Mouse (Mus musculus) spleen, adult 2 months (tissue): ENCODE measurements around the gene Samm50.

Experiments used
- CTCF ChIP-seq: fragments of 200-500 bp; IDR thresholded peaks from 2 replicates; pipeline ENCODE4 v1.5.1; 2011; ENCODE audit warnings: mild to moderate bottlenecking, inconsistent platforms; ENCODE audit not compliant: insufficient read depth, insufficient read length, insufficient replicate concordance; ENCODE audit errors: extremely low read depth
- POLR2A ChIP-seq: fragments of 200-500 bp; IDR thresholded peaks from 2 replicates; pipeline ENCODE4 v1.6.1; 2011; ENCODE audit warnings: low read depth, low read length, inconsistent platforms

DNA sequence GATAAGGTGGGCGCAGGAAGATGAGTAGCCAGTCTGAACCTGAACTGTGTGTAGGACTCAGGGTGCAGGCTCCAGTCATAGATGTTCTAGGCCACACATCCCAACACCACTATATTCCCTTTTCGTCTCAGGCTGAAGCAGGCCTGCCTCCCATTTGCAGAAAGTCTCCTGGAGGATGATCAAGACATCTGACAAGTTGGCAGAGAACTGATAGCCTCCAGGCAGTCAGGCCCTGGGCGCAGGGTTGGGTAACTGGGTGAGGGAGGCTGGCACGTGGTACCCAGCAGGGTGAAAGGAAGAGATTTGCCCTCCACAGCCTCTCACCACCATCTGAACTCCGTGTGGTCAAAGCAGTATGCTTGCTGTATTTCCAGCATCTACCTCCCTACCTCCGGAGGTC is 30.2 kb upstream of the Samm50 start:
- TF ChIP-seq CTCF (no peak), POLR2A (no peak)
